Mouse (Mus musculus): ENCODE measurements at regions not wholly inside any gene's neighbourhood (a gene's known extent, or its start where the extent isn't known, plus 50 kb on each side); places are given as distances from the start of the nearest gene placed in this dataset.

DNA sequence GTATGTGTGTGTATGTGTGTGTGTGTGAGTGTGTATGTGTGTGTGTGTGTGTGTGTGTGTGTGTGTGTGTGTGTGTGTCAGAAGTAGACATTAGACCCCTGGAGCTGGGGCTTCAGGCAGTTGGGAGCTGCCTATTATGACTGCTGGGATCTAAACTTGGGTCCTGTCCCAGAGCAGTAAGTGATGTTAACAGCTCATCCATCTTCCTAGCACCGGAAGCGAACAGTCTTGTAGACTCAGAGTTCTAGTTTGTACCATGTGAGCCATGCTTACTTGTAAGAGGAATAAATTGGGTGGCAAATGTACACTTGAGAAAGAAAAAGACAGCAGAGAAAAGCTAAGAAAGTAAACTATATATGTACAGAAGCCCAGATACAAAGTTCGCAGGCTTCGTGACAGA lies 422.2 kb downstream of the Actr3 start:
- TF ChIP-seq CTCF (IDR thresholded peaks at IDR 0.05; ENCODE audit: insufficient read depth, low read length) (no peak), POLR2A (IDR thresholded peaks at IDR 0.05; ENCODE audit: borderline replicate concordance, extremely low read depth, low read depth, low read length) (no peak)
